Mouse (Mus musculus) kidney, postnatal 25 days (tissue): ENCODE data around the gene Cdk15.

Experiments used
- DNase-seq, 2 experiments: peaks; one replicate each; pipeline ENCODE4 v3.0.0; 2021; ENCODE audit warnings: mixed read lengths in 2 of 2

Cdk15 gene

GRCm38 (mm10) chr1:59285880-59286279 lies 29.2 kb downstream of the Cdk15 start:
- no peak for DNase-seq

DNA sequence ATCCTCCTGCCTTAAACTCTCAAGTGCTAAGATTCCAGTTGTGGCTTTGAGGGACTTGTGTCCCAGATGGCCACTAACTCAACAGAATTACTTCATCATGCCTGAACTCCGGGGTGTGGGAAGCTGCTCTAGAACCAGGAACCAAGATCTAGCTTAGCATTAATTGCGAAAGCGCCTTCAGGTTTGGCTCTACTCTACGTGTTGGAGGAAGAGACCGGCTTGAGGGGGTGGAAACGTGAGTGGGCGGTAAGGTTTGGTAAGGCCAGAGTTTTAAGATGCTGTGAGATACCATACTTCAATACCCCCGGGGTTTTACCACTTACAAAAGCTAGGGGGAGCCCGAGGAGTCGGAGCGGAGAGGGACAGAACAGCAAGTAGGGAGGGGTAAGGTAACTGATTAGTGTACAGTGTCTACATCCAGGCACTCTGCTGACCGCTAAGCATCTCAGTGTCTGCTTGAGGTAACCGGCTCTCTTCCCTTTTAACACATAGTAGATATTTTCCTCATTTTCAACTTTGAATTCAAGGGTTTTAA lies 29.7 kb downstream of the Cdk15 start:
- DNase-seq = no peak

DNA sequence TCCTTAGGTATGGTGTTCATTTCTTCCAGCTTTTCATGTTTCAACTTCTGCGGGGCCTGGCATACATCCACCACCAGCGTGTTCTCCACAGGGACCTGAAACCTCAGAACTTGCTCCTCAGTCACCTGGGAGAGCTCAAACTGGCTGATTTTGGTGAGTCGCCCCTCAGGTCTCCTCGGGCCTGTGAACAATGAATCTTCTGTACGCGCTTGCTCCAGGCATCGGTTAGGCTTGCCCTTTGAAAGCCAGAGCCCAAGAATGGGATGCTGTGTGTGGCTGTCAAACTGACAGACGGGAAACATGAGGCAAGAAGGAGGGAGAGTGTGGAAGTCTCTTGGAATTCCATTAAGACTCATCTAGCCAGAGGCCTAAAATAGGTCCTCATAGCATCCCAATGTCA lies 31.0 kb downstream of the Cdk15 start:
- DNase-seq = no peak

- DNase-seq = no peak
Measured at GRCm38 (mm10) chr1:59291652-59292051, 34.9 kb downstream of the Cdk15 start.

DNA sequence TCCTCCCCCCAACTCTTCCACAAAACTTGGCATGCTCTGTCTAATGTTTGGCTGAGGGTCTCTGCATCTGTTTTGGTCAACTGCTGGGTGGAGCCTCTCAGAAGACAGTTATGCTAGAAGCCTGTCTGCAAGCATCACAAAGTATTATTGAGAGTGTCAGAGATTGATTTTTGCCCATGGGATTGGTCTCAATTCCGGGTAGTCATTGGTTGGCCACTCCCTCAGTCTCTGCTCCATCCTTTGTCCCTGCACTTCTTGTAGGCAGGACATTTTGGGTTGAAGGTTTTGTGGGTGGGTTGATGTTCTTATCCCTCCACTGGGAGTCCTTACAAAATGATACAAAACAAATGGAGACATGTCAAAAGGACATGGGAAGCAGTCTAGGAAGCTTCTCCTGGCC lies 39.1 kb downstream of the Cdk15 start:
- no peak for DNase-seq

- DNase-seq = no peak
Measured at GRCm38 (mm10) chr1:59297167-59297566, 40.5 kb downstream of the Cdk15 start.

GRCm38 (mm10) chr1:59298491-59299090 lies 41.9 kb downstream of the Cdk15 start:
- no peak for DNase-seq

DNA sequence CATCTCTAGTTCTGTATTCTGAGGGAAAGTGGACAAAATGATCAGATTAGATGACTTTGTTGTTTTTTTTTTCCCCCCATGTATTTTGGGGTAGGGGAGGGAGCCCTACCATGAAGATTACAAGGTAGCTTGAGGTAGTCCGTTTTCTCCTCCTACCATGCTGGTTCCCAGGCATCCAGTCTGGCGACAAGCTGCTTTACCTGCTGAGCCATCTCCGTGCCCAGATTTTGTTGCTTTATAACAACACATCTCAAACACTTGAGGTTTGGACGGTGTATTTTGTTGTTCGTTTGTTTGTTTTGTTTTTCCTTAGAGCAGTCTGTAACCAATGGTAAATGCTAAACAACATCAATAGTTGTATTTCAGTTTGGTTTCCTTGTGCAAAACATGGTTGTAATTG lies 50.6 kb downstream of the Cdk15 start:
- no peak for DNase-seq

DNA sequence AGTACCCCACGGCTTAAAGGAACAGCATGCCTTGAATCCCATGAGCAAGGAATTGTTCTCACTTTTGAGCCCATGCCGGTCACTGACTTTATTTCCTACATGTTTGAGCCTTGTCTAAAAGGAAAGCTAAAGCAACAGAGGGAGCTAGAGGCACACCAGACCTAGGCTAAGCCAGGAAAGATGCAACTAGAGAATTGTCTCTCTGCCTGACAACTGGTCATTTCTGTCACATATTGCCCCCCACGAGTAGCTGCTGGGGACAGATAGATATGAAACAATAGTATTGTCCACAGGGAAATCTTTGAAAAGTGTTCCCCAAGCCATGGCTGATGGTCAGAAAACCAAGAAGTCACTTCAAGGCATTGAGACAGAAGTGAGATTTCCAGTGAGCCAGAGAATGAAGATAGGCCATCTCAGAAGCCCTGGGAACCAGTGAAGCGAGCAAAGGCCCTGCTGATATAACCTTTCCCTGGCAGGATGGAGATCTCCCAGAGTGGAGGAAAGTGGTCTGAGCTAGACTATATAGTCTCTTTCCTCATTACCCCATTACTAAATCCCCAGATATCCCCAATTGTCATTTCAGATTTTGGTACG lies 54.7 kb downstream of the Cdk15 start:
- DNase-seq = no peak

DNA sequence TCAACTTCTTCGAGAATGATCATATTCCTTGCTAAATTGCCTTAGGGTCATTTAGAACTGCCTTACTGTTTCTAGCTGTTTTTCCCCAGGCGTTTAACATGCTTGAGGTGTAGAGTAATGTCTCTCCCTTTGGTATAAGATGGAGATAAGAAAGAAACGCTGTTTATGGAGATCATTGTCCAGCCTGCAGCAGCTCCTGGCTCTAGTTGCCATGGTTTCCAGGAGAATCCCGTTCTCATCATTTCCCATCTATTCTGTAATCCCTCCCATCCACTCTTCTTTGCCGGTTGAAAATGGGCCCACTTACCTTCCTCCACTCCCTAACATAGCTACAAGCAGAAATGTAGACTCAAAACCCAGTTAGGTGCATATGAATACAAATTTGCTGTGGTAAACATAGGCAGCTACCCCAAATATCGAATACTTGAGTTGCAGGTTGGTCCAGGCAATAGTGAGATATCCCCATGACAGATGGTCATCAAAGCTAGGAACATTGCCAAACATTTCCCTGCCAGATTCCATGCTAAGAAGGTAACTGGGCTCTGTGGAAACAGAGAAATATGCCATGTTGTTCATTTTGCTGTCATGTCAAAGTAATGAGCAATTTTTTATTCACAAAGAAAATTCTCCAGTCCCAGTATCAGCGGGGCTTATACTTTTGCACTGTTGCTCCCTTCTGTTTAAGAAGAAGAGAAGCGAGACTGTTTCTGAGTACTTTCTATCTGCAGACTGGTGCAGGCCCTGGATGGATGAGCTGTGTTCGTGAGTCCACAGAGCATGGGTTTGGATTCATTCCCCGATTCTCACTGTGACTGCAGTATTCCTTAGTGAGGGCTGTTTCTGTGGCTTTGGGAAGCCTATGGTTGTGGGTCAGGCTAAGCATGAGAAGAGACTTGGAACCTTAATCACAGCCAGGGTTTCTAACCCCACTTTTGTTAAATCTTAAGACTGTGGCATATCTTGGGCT lies 55.8 kb downstream of the Cdk15 start:
- DNase-seq = no peak

DNA sequence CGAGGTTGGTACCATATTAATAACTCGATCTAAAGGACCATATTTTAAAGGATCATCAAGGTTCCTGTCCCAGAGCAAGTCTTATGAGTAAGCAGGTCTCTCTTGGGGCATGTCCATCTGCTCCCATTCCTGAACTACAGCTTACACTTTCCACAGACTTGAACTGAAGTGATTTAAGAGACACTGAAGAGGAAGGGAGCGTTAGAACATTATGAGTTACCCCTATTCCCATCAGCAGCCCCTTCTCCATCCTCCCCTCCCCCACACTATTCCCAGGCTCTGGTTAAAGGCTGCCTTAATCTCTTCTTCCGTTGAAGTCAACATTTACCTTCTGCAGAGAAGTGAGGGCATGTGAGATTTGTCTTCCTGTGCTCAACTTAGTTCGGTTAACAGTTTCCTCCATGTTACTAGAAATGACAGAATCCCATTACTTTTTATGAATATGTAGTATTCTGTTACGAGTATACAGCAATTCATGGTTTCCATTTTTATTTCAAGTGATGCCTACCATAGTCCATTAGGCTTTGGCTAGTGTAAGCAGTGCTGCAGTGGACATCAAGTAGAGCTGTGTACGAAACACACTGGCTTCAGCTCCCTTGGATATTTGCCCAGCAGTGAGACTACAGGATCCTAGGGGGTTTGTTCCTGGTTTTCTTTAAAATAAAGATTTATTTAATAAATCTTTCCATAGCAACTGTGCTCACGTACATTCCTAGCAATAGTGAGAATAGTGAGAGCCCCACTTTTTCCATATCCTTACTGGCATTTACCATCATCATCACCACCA lies 56.6 kb downstream of the Cdk15 start:
- no peak for DNase-seq

DNA sequence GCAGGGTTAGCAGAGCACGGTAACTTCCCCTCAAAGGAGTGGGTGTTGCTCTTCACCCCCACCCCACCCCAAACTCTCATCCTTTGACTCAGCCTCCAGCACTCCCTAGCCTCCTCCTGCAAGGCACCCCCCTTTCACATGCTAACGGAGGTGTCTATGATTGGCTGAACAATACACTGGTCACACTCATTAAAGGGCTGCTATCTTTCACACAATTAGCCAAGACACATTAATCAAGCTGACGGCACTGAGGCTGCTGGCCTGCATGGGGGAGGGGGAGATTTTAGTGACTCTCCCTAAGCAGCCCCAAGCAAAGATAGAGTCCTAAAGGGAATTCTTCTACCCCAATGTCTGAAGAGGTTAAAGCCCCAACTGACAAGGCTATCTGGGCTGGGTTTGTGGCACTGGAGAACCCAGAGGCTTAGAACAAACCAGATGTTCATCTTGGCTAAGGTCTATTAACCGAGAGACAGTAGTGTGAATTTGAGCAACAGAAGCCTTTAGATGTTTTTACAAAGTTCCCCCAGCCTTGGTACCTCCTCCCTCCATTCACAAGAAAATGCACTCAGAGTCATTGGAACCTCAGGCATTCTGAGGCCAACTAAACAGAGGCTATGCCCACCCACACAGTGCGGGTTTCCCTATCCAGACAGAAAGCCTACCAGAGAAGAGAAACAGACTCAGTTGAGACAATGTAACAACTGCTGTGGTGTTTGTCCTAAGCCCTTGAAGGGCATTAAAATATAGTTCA lies 58.5 kb downstream of the Cdk15 start:
- DNase-seq = no peak

GRCm38 (mm10) chr1:59316031-59316385 lies 59.3 kb downstream of the Cdk15 start:
- DNase-seq = no peak

DNA sequence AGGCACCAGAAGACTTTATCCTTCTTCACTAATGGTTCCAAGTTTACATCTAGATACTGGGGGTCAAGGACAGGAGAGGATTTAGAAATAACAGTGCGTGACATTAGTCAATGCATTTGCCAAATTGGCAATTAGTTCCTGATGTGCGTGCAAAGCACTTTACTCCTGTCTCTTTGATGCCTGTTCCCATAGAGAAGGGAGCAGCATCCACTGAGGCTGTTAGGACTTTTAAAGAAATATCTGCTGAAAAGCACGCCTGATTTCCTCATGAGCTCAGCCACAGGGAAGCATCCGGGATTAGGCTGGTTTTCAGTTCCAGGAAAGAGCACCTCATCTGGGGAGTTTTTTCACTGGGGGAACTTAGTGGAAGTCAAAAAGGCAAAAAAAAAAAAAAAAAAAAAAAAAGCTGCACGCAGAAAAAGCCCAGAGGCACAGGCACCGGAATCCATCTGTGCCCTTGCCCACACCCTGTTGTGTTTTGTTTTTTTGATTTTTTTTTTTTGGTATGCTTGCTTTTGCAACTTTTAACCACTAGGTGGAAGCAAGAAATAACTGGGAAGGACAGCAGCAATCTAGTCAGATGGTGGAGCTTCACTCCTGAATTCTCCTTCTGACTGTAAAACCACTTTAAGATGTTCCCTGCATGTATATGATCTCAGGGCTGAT lies 59.8 kb downstream of the Cdk15 start:
- DNase-seq = no peak

DNA sequence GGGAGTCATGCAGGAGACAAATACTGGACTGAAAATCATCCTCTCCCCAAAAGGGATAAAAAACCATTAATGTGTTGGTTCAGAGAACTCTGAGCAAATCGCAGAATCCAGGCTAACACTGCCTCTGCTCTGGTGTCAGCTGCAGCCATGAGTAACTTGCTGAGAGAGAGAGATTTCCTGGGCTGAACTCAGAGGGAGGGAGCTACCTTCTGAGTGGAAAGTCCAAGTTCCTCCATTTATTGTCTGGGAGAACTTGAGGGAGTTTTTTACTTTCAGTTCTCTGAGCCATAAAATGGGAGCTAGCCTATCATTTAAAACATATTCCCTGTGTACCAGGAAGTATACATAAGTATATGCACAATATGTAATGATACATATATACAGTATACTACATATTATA lies 60.7 kb downstream of the Cdk15 start:
- DNase-seq = no peak

DNA sequence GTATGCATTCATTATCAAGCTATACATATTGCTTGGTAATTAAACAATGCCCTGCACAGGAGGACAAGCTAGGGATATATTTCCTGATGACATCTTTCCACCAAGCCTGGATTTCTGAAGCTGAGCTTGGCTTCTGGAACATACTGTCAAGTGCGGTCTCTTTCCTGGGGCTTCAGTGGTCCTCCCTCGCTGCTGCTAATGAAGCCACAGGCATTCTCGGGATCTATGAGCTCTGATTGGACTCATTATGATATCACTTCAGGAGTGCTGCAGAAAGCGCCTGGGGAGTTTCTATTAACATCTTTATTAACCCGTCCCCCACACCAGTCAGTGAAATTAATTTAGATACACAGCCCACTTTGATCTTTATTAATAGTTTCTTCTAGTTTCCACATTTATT lies 62.2 kb downstream of the Cdk15 start:
- no peak for DNase-seq

- no peak for DNase-seq
Measured at GRCm38 (mm10) chr1:59321076-59321879, 64.6 kb downstream of the Cdk15 start.

- DNase-seq = peak; percentile 60 to 75
Measured at GRCm38 (mm10) chr1:59321880-59322836, 65.5 kb downstream of the Cdk15 start.

GRCm38 (mm10) chr1:59326854-59327395 lies 70.2 kb downstream of the Cdk15 start:
- DNase-seq = no peak
